ENCODE assay signal across 9 mouse cellular contexts in the genomic region with DNA sequence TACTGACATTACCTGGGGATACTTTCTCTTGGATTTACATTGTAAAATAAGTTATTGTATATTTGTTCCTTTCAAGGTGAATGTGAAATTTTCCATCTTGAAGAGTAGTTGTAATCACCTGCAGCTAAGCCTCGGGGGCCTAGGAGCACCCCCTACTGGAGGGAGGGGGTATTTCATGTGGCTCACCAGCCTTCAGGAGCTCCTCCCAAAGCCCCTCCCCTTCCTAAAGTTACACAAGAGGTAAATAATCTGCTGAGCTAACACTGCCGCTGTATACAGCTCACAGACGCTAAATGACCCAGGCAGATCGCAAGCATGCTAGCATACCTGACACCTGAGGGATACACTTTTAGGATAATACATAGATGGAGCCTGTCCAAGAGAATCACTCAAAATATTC. TPM values are rescaled to one million over a fixed set of nuclear protein-coding genes. Genes with fewer than 3 reads are reported as not detected.
A peak's percentile ranks its signal among the peaks of the same experiment; 100 is the strongest.
DNase-seq lines count a peak whose midpoint lies in the region.
"Had no signal": no experiment of that assay in that cellular context is flagged by ENCODE, and none has a peak within 500 bp of the region (broad histone marks: within the 10 kb centered on the region; RNA-seq: fewer than 3 reads in every experiment).

No protein-coding gene starts in this region.

- peak; percentile 36 for DNase-seq in adrenal gland, postnatal 10 days
- DNase-seq in adrenal gland, adult 2 months, result no peak
- DNase-seq in spleen, adult 18-20 months, result peak; percentile 63 to 73
- DNase-seq in spleen, adult 12 weeks (ENCODE audit: low spot score), result no peak
- DNase-seq in limb, embryonic 10.5 days (ENCODE audit: low spot score), result peak; percentile 40
- peak; percentile 13 for DNase-seq in retina, postnatal 7 days (ENCODE audit: low read depth, low spot score)
- DNase-seq in midbrain, embryonic 10.5 days (ENCODE audit: low spot score), result no peak
- no peak for DNase-seq in MN1 (ENCODE audit: low spot score)

- H3K9me3 ChIP-seq in limb, embryonic 10.5 days (replicated peaks), result no peaks in the 10 kb centered on the region
- no peaks in the 10 kb centered on the region for H3K9me3 ChIP-seq in midbrain, embryonic 10.5 days (replicated peaks)

- H3K27me3 ChIP-seq in limb, embryonic 10.5 days (ENCODE audit: low read depth, poor library complexity, severe bottlenecking), result no peaks in the 10 kb centered on the region
- H3K27me3 ChIP-seq in midbrain, embryonic 10.5 days (ENCODE audit: low read depth, poor library complexity, severe bottlenecking), result no peaks in the 10 kb centered on the region

- WGBS in limb, embryonic 10.5 days, result 28% methylated on average over 4 of the region's 4 CpGs
- WGBS in midbrain, embryonic 10.5 days, result 29% methylated on average over 4 of the region's 4 CpGs

- H3K4me3 ChIP-seq in limb, embryonic 10.5 days, result no peak overlapping the region
- no peak overlapping the region for H3K4me3 ChIP-seq in midbrain, embryonic 10.5 days

- H3K4me1 ChIP-seq in limb, embryonic 10.5 days, result peaks cover 5% of the 10 kb centered on the region; the same call in 1 of the 2 replicates
- H3K4me1 ChIP-seq in midbrain, embryonic 10.5 days, result peaks cover 6% of the 10 kb centered on the region

- no peak overlapping the region for H3K27ac ChIP-seq in limb, embryonic 10.5 days
- no peak overlapping the region for H3K27ac ChIP-seq in midbrain, embryonic 10.5 days (replicated peaks)

- H3K36me3 ChIP-seq in limb, embryonic 10.5 days, result no peaks in the 10 kb centered on the region
- H3K36me3 ChIP-seq in midbrain, embryonic 10.5 days, result no peaks in the 10 kb centered on the region

RNA-seq across cellular contexts. Expression of a gene that starts 27.4 kb away (rescaled TPM):
- total RNA-seq in adrenal gland, postnatal 10 days (2021), result not detected
- total RNA-seq in adrenal gland, adult 2 months (2021), result not detected
- not detected in 2 replicates for polyA plus RNA-seq in adrenal gland, adult 2 months (2012; rRNA removed)
- not detected in 2 replicates for polyA plus RNA-seq in limb, embryonic 10.5 days (2016; fragmentation: Nextera tagmentation; extraction: Ambion mirVana)
- polyA plus RNA-seq in midbrain, embryonic 10.5 days (2016; fragmentation: Nextera tagmentation; extraction: Ambion mirVana), result not detected in 2 replicates
- polyA plus RNA-seq: C2C12 had no signal

RNA-seq across cellular contexts. Expression of a gene that starts 32.0 kb away (rescaled TPM):
- total RNA-seq in adrenal gland, postnatal 10 days (2021), result 1 to 10 TPM; 1.8 to 1.9 TPM
- not detected for total RNA-seq in adrenal gland, adult 2 months (2021)
- 0.06 and 0.20 TPM in 2 replicates for polyA plus RNA-seq in adrenal gland, adult 2 months (2012; rRNA removed)
- polyA plus RNA-seq in limb, embryonic 10.5 days (2016; fragmentation: Nextera tagmentation; extraction: Ambion mirVana), result 0.10 TPM in 1 of 2 replicates, not detected in the other
- not detected in 2 replicates for polyA plus RNA-seq in midbrain, embryonic 10.5 days (2016; fragmentation: Nextera tagmentation; extraction: Ambion mirVana)
- polyA plus RNA-seq: C2C12 had no signal

RNA-seq across cellular contexts. Expression of a gene that starts 50.5 kb away (rescaled TPM):
- total RNA-seq in adrenal gland, postnatal 10 days (2021), result 10 to 100 TPM in 1 of 2 experiments, 1 to 10 TPM in 1; 6.0 to 13.9 TPM
- under 1 TPM; 0.55 to 0.66 TPM for total RNA-seq in adrenal gland, adult 2 months (2021)
- polyA plus RNA-seq in adrenal gland, adult 2 months (2012; rRNA removed), result 0.22 and 0.42 TPM in 2 replicates
- not detected in 2 replicates for polyA plus RNA-seq in limb, embryonic 10.5 days (2016; fragmentation: Nextera tagmentation; extraction: Ambion mirVana)
- polyA plus RNA-seq in midbrain, embryonic 10.5 days (2016; fragmentation: Nextera tagmentation; extraction: Ambion mirVana), result not detected in 2 replicates
- polyA plus RNA-seq: C2C12 had no signal

Comparison
In these comparisons a context has a peak if more than half of its experiments do, and no peak if none do; other contexts are left out.
1. DNase-seq: peak in adrenal gland, postnatal 10 days (single experiment), spleen, adult 18-20 months (2 of 2), limb, embryonic 10.5 days (single experiment) and retina, postnatal 7 days (single experiment); none in adrenal gland, adult 2 months (single experiment), spleen, adult 12 weeks (single experiment), midbrain, embryonic 10.5 days (single experiment) and MN1 (single experiment).